In the genomic region with DNA sequence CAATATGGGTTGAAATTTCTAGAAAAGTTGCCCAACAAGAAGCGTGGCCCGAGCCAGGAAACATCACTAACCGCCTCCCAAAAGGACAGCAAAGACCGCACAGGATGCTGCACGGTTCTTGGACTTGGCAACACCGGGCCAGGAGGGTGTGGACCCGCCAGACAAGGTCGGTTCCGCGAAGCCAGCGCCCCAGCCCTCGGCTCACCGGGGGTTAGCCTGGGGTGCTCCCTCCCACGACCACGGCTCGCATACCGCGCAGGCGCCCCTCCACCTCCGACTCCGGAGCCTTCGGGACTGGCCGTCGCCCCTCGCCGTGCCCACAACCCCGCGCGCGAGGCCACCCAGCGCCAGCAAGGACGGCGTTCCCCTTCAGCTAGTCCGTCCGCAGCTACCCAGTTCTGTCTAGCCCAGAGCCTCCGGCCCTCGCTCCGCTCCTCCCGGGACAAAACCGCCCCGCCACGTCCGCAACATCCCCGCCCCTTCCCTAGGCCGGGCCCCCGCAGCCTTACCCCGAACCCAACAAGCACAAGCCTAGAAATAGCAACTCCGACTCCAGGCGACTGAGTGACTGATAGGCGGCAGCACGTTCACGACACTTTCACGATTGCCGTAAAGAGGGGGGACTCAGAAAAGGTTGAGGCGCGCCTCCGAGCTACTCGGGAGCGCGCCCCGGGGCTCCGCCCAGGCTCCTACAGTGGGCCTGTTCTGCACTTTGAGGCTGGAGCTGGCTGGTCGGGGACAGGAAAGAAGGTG, we compare ENCODE assay signal across 7 mouse cellular contexts. TPM values are rescaled to one million over a fixed set of nuclear protein-coding genes. Genes with fewer than 3 reads are reported as not detected.
DNase-seq lines count a peak whose midpoint lies in the region; ATAC-seq lines count a peak whose summit lies in the region.

Dram2 (plus strand) TSS at position 628 of the 753 bp plus-strand sequence.
Cept1 (minus strand) TSS at position 632 of the 753 bp plus-strand sequence.

- H3K27ac ChIP-seq in intestine, embryonic 16.5 days (ENCODE audit: low read length), result peak within 1 kb of the TSS; percentile 99
- peak within 1 kb of the TSS; percentile 62 for H3K27ac ChIP-seq in midbrain, embryonic 11.5 days (ENCODE audit: low read depth, low read length)

- peak; percentile 90 for DNase-seq in adrenal gland, adult 8-10 months
- peak; percentile 91 for DNase-seq in embryo, embryonic 9.5 days (ENCODE audit: extremely low spot score)
- DNase-seq in gastrocnemius, postnatal 4 days (ENCODE audit: low spot score in 2 of 2), result peak; percentile 82 to 92
- peak; percentile 90 to 92 for DNase-seq in left cerebral cortex, postnatal 36 days (ENCODE audit: low spot score in 2 of 2)
- DNase-seq in midbrain, embryonic 11.5 days (ENCODE audit: low spot score, missing footprints), result peak; percentile 99
- peak; percentile 94 for DNase-seq in skeletal muscle tissue, adult 2 months (ENCODE audit: low read depth, low spot score)

- WGBS in intestine, embryonic 16.5 days, result under 1% methylated on average over 63 of the region's 63 CpGs
- WGBS in midbrain, embryonic 11.5 days, result under 1% methylated on average over 61 of the region's 63 CpGs

- H3K4me3 ChIP-seq in intestine, embryonic 16.5 days (ENCODE audit: low read length), result peak within 1 kb of the TSS; percentile 96
- H3K4me3 ChIP-seq in midbrain, embryonic 11.5 days (ENCODE audit: low read depth, low read length), result peak within 1 kb of the TSS; percentile 62

- ATAC-seq in intestine, embryonic 16.5 days, result peak; percentile 95
- peak; percentile 97 for ATAC-seq in midbrain, embryonic 11.5 days (ENCODE audit: low FRiP score)

- H3K36me3 ChIP-seq in intestine, embryonic 16.5 days (ENCODE audit: control insufficient read depth, insufficient read depth, low read length), result no peaks in the 10 kb centered on the region
- H3K36me3 ChIP-seq in midbrain, embryonic 11.5 days (ENCODE audit: control insufficient read depth, insufficient read depth, low read length), result no peaks in the 10 kb centered on the region

- intact Hi-C loops in left cerebral cortex, postnatal 36 days (cut with DNase I), result no loop called here

- peak within 1 kb of the TSS; percentile 97 for H3K9ac ChIP-seq in intestine, embryonic 16.5 days (ENCODE audit: low read depth, low read length)
- peak within 1 kb of the TSS; percentile 81 for H3K9ac ChIP-seq in midbrain, embryonic 11.5 days (ENCODE audit: low read length)

- H3K4me1 ChIP-seq in intestine, embryonic 16.5 days (ENCODE audit: control insufficient read depth, insufficient read depth, low read length), result peaks cover 9% of the 10 kb centered on the region
- peaks cover 5% of the 10 kb centered on the region; the same call in 1 of the 2 replicates for H3K4me1 ChIP-seq in midbrain, embryonic 11.5 days (ENCODE audit: control insufficient read depth, insufficient read depth, low read length)

- no peaks in the 10 kb centered on the region for H3K9me3 ChIP-seq in intestine, embryonic 16.5 days (ENCODE audit: control insufficient read depth, low read length)
- H3K9me3 ChIP-seq in midbrain, embryonic 11.5 days (ENCODE audit: control insufficient read depth, low read length), result no peaks in the 10 kb centered on the region

- peak within 1 kb of the TSS; percentile 65 for H3K4me2 ChIP-seq in intestine, embryonic 16.5 days (ENCODE audit: low read depth, low read length)
- H3K4me2 ChIP-seq in midbrain, embryonic 11.5 days, result peak within 1 kb of the TSS; percentile 55

- H3K27me3 ChIP-seq in intestine, embryonic 16.5 days (replicated peaks; ENCODE audit: control insufficient read depth, insufficient read depth, low read length), result no peaks in the 10 kb centered on the region
- H3K27me3 ChIP-seq in midbrain, embryonic 11.5 days (ENCODE audit: control insufficient read depth, insufficient read depth, low read length), result no peaks in the 10 kb centered on the region

RNA-seq across cellular contexts. Expression of gene Dram2, which starts in this region (rescaled TPM):
- total RNA-seq in adrenal gland, adult 8-10 months (2022), result 10 to 100 TPM; 51.8 to 92.8 (median 72.2) TPM
- total RNA-seq in gastrocnemius, postnatal 4 days (2021), result 10 to 100 TPM; 56.2 to 58.8 TPM
- 121 and 133 TPM in 2 replicates for polyA plus RNA-seq in intestine, embryonic 16.5 days (2015; fragmentation: Nextera tagmentation; extraction: Ambion mirVana)
- total RNA-seq in left cerebral cortex, postnatal 36 days (2021), result 10 to 100 TPM; 32.3 to 37.7 TPM
- polyA plus RNA-seq in midbrain, embryonic 11.5 days (2014; fragmentation: Nextera tagmentation; extraction: Ambion mirVana), result 52.2 and 55.0 TPM in 2 replicates

RNA-seq across cellular contexts. Expression of gene Cept1, which starts in this region (rescaled TPM):
- total RNA-seq in adrenal gland, adult 8-10 months (2022), result 10 to 100 TPM; 33.0 to 44.5 (median 37.8) TPM
- total RNA-seq in gastrocnemius, postnatal 4 days (2021), result 10 to 100 TPM; 19.9 to 27.4 TPM
- polyA plus RNA-seq in intestine, embryonic 16.5 days (2015; fragmentation: Nextera tagmentation; extraction: Ambion mirVana), result 65.7 and 67.1 TPM in 2 replicates
- 10 to 100 TPM; 40.7 to 45.3 TPM for total RNA-seq in left cerebral cortex, postnatal 36 days (2021)
- 44.9 and 49.3 TPM in 2 replicates for polyA plus RNA-seq in midbrain, embryonic 11.5 days (2014; fragmentation: Nextera tagmentation; extraction: Ambion mirVana)

Comparison
In these comparisons a context has a peak if more than half of its experiments do, and no peak if none do; other contexts are left out.
1. Peak in every context shown above with its lines: DNase-seq, ATAC-seq, H3K4me3 ChIP-seq and H3K27ac ChIP-seq.